Mouse (Mus musculus) bone marrow, adult 2 months (tissue): ENCODE results near the gene Ice2. TPM values are rescaled to one million over a fixed set of nuclear protein-coding genes. Genes with fewer than 3 reads are reported as not detected.

ENCODE experiments used
- H3K27ac ChIP-seq: fragments of 200-500 bp; 2 replicates; pipeline ENCODE4 v1.5.1; 2012; ENCODE audit warnings: low read depth, mild to moderate bottlenecking, control low read depth, inconsistent platforms, low read length; ENCODE audit not compliant: control insufficient read depth, poor library complexity, insufficient read depth
- H3K4me1 ChIP-seq: fragments of 200-500 bp; 2 replicates; pipeline ENCODE4 v1.6.1; 2011; ENCODE audit warnings: low read length; ENCODE audit not compliant: control insufficient read depth, insufficient read depth
- H3K4me3 ChIP-seq: fragments of 200-500 bp; replicated peaks from 2 replicates; pipeline ENCODE3; 2011; ENCODE audit warnings: mild to moderate bottlenecking, low read depth, low read length, control low read depth; ENCODE audit not compliant: control insufficient read depth
- CTCF ChIP-seq: fragments of 200-500 bp; IDR thresholded peaks from 2 replicates; pipeline ENCODE4 v1.5.1; 2011; ENCODE audit warnings: low read length, control low read depth; ENCODE audit not compliant: control insufficient read depth, insufficient read depth
- POLR2A ChIP-seq: fragments of 200-500 bp; IDR thresholded peaks from 2 replicates; pipeline ENCODE4 v1.6.1; 2011; ENCODE audit warnings: low read depth, mild to moderate bottlenecking, control low read depth, low read length, borderline replicate concordance; ENCODE audit not compliant: control insufficient read depth
- WGBS: fragments of 180-500 bp; shearing (Covaris S2); methylation state at CpG from one replicate; pipeline ENCODE4 v1.1.7; 2018; 5-methylcytosine and 5-hydroxymethylcytosine counted together
- polyA plus RNA-seq: library from polyadenylated mRNA; stranded (reverse); fragments of >200 nt; gene quantifications from 2 replicates; pipeline ENCODE4 v1.2.4, GENCODE M21; 2011; ENCODE audit warnings: low replicate concordance; ENCODE audit not compliant: missing spikeins, insufficient read depth, insufficient read length

Gene Ice2
- polyA plus RNA-seq, 1 experiment: 4.9 TPM

- TF ChIP-seq CTCF (no peak), POLR2A (no peak)
Measured at GRCm38 (mm10) chr9:69450636-69451035, 52.9 kb downstream of the Ice2 start.

DNA sequence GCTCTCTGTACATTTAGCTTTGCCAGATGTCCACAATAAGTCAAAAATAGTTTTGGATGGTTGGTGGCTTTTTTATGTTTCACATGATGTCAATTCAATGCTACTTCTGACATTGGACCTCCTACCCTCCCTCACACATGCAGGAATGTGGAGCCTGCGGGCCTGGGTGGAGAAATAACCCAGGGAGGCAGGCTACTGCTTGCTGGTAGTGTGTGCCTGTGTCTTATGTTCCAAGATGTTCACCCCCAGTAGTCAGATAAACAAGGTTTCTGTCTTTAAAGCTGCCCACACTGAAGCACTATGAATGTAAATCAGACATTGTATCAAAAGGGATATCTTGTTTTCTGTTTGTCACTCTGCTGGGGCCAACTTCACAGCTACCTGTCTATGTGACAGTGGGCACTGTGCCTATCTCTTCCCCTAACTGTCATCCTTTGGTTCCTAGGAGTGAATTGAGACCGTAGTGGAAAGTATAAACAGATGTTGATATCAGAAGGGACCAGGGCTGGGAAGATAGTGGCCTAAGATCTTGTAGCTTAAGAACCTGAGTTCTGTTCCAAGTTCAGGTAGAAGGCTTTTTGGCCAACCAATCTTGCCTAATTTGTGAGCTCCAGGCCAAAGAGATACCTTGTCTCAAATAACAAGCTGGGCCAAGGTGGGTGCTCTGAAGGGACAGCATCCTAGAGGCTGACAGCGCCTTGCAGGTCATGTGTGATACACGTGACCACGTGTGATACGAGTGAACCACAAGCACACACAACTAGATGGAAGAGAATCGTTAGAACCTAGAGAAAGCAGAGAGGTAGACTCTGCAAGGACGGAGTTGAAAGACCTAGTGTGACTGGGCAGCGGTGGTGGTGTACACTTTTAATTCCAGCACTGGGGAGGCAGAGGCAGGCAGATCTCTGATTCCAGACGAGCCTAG, 54.4 kb downstream of the Ice2 start:
- Histone ChIP-seq H3K4me1 (peaks cover 2% of the 10 kb centered on the region; the same call in 1 of the 2 replicates), H3K27ac (no peak overlapping the region), H3K4me3 (no peak overlapping the region)
- WGBS: 78% methylated on average over 10 of the region's 10 CpGs
- TF ChIP-seq CTCF (no peak), POLR2A (no peak)

More at GRCm38 (mm10) chr9:69450636-69451035, 52.9 kb downstream of the Ice2 start:
- H3K4me1 ChIP-seq: no peaks in the 10 kb centered on the region; the same call in 1 of the 2 replicates
- 84% methylated on average over 9 of the region's 9 CpGs for WGBS
- no peak overlapping the region for H3K4me3 ChIP-seq
- H3K27ac ChIP-seq: no peak overlapping the region

GRCm38 (mm10) chr9:69453066-69453900, 55.6 kb downstream of the Ice2 start, which contains the start of gene Anxa2:
Gene Anxa2, plus strand, starts transcription at chr9:69453620.
- no peak for TF ChIP-seq CTCF
- TF ChIP-seq POLR2A: peak; percentile 85; the same call in 1 of the 2 replicates
- Histone ChIP-seq H3K27ac (peak within 1 kb of the TSS; percentile 87), H3K4me3 (peak within 1 kb of the TSS; percentile 77), H3K4me1 (peaks cover 2% of the 10 kb centered on the region; the same call in 1 of the 2 replicates)
- WGBS: 14% methylated on average over 37 of the region's 37 CpGs

DNA sequence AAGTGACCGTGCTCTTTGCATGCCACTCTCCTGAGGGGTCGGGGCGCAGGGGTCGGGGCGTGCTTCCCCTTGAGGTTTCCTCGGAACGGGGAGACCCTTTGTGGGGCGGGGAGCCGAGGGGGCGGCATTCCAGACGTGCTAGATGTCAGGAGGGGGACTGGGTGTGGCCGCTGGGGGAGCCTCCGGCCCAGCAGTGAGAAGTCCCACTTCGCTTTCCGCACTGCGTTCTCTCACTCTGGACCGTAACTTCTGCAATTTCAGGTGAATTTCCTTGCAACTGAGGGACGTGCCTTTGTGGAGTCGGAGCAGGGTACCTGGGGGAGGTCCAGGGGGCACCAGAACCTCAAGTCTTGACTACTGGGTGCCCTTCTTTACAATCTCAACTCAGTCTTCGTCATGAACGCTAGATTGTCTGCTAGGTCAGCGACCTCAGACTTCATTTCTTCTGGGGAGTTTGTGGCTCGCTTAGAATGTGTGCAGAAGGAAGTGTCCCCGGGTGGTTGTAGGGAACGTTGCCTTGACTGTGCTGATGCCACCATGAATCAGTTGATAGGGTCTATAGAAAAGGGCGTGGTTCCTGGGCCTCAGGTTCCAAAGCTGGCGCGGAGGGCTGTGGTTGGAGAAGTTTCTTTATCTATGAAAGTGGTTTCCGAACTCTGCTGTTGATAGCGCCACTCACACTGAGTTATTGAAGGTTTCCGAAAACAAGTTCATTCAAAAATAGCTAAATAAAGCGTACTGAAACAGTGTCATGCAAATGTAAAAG, 56.4 kb downstream of the Ice2 start:
- peak overlapping the region; percentile 77 for H3K4me3 ChIP-seq
- under 1% methylated on average over 32 of the region's 32 CpGs for WGBS
- TF ChIP-seq POLR2A: no peak
- TF ChIP-seq CTCF: no peak
- peaks cover 2% of the 10 kb centered on the region; the same call in 1 of the 2 replicates for H3K4me1 ChIP-seq
- H3K27ac ChIP-seq: peak overlapping the region; percentile 87

- no peak for TF ChIP-seq POLR2A
- no peak for TF ChIP-seq CTCF
- 36% methylated on average over 4 of the region's 4 CpGs for WGBS
- Histone ChIP-seq H3K27ac (no peak overlapping the region), H3K4me1 (peaks cover 2% of the 10 kb centered on the region; the same call in 1 of the 2 replicates), H3K4me3 (peak overlapping the region; percentile 77)
Measured at GRCm38 (mm10) chr9:69454691-69455090, 57.0 kb downstream of the Ice2 start.

DNA sequence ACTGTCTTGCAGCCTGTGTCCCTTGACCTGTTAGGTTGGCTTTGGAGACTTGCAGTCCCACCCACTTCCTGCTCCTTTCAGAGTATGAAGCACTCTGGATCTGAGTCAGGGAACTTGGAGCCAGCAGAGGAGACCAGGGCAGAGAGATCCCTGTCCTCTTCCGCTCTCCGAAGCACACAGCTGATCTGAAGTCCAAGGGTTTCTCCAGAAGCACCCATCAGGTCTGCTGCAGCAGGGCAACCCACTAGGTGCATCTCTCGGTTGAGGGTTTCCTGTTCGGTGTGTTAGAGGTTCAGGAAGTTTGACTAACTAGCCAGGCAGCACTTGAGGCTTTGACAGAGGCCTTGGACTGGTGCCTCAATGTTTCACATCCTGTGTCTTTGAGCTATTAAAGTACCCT, 57.7 kb downstream of the Ice2 start:
- no peak for TF ChIP-seq POLR2A
- no peak for TF ChIP-seq CTCF
- Histone ChIP-seq H3K4me1 (peaks cover 2% of the 10 kb centered on the region; the same call in 1 of the 2 replicates), H3K4me3 (peak overlapping the region; percentile 46), H3K27ac (no peak overlapping the region)
- WGBS: 32% methylated on average over 4 of the region's 4 CpGs

- TF ChIP-seq CTCF (no peak), POLR2A (no peak)
- Histone ChIP-seq H3K4me3 (no peak overlapping the region), H3K4me1 (peaks cover 2% of the 10 kb centered on the region; the same call in 1 of the 2 replicates), H3K27ac (no peak overlapping the region)
- 74% methylated on average over 15 of the region's 15 CpGs for WGBS
Measured at GRCm38 (mm10) chr9:69456406-69457075, 58.8 kb downstream of the Ice2 start.
